Mouse (Mus musculus): Measurements from ENCODE around the gene Sv2c.

DNA sequence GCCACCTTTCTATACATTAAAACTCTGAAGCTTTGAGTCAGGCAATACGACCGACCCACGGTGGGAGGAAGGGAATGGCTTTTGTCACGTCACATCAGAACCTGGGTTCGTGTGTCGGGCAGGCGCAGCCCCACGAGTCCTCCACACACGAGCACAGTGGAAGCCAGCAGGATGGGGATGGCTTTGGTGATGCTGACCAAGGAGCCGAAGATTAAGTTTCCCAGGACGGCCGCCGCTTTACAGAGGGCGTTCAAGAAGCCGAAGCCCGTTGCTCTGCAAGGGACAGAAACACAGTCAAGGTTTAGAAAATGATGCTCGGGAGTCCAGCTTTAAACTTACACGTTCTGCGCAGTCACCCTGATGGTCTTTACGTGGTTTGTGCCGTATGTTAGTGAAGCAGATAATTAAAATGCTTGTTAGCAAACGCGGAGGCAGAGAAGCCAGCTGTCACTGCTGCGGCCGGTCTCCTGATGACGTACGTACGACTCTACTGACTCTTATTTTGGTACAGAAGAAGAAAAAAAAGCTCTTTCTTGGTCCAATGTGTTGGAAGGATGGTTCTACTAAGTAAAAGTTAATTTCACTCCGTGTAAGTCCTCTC lies 171.1 kb downstream of the Sv2c start:
- TF ChIP-seq CTCF (IDR thresholded peaks at IDR 0.05; ENCODE audit: low read depth) (no peak), EP300 (optimal IDR thresholded peaks at IDR 0.05) (no peak)

All from stomach, postnatal 0 days (tissue).